Mouse (Mus musculus): Measurements from ENCODE around the gene Ooep.

DNA sequence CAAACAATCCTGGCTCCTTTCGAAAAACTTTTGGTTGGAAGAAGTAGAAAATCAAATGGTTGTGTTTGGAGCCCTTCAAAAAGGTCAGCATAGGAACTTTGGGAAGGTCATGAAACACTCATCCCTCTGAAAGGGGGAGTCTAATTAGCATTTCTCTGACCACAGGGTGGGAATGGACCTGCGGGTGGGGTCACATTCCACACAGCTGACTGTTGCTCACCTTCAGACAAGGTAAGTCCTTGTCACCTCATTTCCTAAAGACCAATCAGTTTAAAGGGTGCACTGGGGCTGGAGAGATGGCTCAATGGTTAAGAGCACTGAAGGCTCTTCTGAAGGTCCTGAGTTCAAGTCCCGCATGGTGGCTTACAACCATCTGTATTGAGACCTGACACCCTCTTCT, 7.1 kb downstream of the Ooep start:
- TF ChIP-seq CTCF (IDR thresholded peaks at IDR 0.05; ENCODE audit: control insufficient read depth, insufficient read depth, insufficient read length) (no peak), MYOG (IDR thresholded peaks at IDR 0.05; ENCODE audit: control insufficient read depth, extremely low read depth, insufficient read length) (no peak)

Measured in C2C12 (cell line).